Mouse (Mus musculus) liver (tissue): ENCODE results near the gene Med13.

ENCODE experiments used
- DNase-seq: peaks from one replicate; pipeline ENCODE4 v3.0.0-alpha.2; 2020; ENCODE audit warnings: mixed read lengths

The Med13 gene

DNA sequence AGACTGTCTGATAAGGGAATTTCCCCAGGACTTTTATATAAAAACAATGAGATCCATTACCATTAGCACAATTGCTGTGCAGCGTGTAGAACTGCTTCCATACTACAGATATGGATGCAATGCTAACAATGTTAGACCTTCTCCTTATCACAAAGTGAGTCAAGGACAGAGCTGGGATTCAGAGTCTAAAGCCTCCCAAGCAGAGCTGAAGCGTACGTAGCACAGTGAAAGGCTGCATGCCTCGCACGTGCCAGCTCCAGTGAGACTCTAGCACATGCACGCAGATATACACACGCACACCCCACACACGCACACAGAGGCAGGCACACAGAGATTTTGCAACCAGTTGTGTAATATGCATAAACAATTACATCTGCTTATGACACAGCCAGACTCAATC is 71.7 kb downstream of the Med13 start:
- no peak for DNase-seq

DNA sequence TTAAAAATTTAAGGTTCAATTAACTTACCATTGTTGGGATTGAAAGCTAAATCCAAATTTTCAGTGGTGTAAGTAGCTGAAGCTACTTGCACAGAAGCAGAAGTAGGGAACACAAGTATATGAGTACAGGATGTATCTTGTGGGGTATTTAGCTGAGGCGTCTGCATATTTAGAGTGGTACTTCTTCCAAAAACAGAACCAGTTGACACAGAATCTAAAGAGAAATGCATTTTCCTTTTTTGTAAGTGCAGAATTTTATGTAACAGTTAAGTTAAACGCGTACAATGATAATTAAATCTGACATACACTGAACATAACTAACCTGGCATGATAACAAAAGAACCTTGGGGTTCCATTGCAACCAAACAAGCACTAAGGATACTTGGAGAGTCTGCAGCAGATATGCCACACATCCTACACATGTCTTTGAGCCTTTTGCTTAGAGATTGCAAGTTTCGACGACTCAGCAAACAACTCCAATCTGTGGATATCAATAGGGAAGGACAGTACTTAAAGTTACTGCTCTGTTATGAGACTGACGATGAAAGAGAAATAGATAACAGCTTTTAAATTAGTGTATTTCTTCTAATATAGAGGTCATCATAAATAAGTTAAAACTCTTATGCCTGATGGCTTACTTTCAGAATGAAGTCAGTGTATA is 78.8 kb downstream of the Med13 start:
- no peak for DNase-seq

DNA sequence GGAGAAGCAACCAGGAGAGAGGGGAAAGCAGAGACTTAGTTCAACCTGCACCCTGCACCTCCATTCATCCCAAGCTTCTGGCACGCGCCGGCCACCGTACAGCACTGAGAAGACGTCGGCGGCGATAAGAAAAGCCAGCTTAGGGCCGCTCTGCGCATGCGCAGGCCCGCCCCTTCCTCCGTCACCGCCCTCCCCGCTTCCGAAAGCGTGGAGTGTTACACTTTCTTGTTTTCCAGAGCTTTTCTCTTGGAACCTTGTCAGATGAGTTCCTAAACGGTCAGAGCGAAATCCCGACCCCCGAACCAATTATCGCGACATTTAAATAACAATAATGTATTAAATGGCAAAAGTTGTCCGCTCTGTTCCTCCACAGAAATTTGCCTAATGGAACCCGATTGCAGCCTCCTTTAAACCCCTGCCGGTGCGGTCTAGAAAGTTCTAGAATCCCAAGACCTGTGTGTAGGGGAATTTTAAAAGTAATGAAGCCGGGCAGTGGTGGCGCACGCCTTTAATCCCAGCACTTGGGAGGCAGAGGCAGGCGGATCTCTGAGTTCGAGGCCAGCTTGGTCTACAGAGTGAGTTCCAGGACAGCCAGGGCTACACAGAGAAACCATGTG is 99.8 kb downstream of the Med13 start, which contains the start of gene Ints2:
Gene Ints2 (minus strand): TSS at position 116 of the 617 bp plus-strand sequence.
- DNase-seq, result peak; percentile 96

DNA sequence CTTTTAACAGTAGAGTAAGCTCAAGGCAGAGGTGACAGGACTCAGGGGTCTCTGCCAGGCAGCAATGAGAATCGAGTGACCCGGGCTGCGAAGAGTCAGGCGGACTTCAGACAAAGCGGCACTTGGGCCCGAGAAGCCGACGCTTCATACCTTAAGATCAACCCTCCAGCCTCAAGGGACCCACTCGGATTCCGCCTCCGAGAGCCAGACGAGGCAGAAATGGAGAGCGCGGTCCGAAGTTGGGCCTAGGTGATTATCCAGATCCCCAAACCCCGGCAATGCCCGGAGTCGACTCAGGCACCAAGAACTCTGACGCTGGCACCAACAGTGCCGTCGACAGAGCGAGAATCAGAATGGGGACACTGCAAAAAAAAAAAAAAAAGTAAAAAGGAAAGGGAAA is 100.3 kb downstream of the Med13 start:
- DNase-seq, result no peak

GRCm38 (mm10) chr11:86253342-86253741 is 104.1 kb downstream of the Med13 start:
- DNase-seq, result no peak

- no peak for DNase-seq
These were observed 125.0 kb downstream of the Med13 start for GRCm38 (mm10) chr11:86232446-86232845.

- DNase-seq, result no peak
These were observed 125.5 kb downstream of the Med13 start for GRCm38 (mm10) chr11:86231781-86232350.

DNA sequence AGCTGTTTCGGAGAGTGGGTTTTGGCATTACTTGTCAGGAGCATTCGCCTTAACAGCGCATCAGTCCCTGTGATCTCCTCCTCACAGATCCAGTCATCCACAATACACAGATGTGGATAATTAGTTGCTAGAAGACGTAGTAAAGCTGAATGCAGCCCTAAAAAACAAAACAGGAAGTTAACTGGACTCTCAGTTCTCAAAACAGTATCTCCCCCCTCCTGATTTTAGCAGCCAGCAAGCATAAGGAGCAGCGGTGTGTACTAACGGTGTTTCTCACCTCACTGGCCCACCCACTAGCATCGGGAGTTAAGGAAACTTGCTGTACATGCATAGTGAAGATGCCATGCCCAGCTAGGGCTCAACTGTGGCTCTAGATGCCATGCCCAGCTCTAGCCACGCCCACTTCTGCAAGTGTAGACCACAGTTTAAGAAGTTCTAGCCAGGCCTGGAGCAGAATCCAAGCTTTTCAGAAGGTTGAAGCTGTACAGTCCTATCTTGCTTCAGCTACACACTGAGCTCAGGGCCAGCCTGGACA is 130.7 kb downstream of the Med13 start:
- no peak for DNase-seq

- DNase-seq, result no peak
These were observed 131.6 kb downstream of the Med13 start for GRCm38 (mm10) chr11:86225761-86226160.
